Mouse (Mus musculus): ENCODE results near the gene Cfl2.

Cfl2 gene

DNA sequence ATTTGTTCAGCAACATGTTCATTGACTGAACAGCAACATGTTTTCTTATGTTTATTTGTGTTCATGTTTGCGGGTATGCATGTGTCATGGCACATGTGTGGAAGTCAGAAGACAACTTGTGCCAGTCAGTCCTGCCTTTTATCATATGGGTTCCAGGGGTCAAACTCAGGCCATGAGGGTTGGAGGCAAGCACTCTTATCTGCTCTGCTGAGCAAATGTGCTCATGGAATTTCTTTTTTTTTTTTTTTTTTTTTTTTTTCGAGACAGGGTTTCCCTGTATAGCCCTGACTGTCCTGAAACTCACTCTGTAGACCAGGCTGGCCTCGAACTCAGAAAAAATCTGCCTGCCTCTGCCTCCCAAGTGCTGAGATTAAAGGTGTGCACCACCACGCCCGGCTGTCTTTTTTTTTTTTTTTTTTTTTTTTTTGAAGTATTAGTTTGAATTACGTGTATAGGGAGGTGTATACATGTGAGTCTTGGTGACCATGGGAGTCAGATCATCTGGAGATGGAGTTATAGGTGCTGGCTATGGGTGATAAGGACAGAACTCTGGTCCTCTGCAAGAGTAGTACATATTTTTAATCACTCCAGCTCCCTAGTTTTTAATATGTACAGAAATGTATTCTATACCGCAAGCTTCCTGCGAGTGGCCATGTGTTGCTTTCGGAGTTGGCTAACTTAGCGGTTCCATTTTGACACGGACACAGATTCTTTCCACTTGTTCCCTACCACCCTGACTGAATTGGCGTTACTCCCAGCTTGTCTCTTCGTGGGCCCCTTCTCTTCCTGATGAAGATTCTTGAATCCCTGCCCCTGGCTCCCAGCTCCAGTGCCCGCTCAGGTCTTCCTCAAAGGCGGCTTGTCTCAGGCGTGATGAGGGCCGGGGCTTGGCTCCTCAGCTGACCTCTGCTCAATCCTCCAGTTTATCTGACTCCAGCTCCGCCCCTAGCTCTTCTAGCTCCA is 26.8 kb downstream of the Cfl2 start:
- TF ChIP-seq GATA4 (IDR thresholded peaks at IDR 0.05; ENCODE audit: insufficient replicate concordance, low read length): no peak

DNA sequence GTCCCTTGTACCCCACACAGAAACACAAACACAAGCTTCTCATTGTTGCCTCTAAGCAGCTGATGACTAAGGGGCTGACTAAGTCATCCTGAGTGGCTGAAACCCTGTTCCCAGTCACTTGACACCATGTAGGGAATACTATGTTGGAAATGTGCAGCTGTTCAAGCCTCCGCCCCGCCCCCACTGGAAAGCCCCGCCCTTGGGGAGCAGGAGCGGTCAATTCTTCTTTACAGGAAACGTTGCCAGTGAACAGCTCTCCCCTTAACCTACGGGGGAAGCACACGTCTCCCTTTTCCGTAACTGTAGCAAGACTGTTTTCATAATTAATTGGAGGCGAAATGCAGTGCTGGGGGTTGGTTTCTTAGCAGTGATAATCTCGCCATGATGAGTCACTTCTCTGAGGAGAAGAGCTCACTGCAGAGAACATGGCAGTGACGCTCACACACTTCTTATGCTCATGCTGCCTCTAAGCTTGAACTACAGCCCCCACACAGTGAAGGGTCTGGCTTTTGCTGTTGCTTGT is 27.7 kb downstream of the Cfl2 start:
- TF ChIP-seq GATA4 (IDR thresholded peaks at IDR 0.05; ENCODE audit: insufficient replicate concordance, low read length): no peak

DNA sequence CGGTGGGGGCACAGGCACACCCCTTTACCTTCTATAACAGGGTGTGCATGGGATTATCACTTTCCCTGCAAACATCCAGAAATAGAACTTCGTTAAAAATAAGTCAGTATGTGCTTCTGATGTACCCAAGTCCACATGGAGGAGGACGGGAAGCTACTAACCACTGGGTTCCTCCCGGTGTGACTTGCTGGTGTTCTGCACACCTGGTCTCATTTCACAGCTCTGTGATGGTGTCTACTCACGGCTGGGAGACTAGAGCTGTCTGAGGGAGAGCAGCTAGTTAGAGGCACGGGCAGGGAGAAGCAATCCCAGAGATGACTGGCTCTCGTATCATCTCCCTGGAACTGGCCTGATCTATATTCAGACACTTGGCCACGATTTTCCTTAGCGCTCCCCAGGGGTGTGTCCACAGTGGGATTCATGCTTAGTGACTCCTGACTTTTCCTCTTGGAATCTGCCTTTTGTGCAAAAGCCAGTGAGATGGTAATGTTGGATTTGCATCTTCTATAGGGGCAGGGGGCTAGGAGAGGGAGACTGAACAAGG is 28.7 kb downstream of the Cfl2 start:
- no peak for TF ChIP-seq GATA4 (IDR thresholded peaks at IDR 0.05; ENCODE audit: insufficient replicate concordance, low read length)

- TF ChIP-seq GATA4 (IDR thresholded peaks at IDR 0.05; ENCODE audit: insufficient replicate concordance, low read length): no peak
Measured at GRCm38 (mm10) chr12:54830574-54830973, 32.1 kb downstream of the Cfl2 start.

DNA sequence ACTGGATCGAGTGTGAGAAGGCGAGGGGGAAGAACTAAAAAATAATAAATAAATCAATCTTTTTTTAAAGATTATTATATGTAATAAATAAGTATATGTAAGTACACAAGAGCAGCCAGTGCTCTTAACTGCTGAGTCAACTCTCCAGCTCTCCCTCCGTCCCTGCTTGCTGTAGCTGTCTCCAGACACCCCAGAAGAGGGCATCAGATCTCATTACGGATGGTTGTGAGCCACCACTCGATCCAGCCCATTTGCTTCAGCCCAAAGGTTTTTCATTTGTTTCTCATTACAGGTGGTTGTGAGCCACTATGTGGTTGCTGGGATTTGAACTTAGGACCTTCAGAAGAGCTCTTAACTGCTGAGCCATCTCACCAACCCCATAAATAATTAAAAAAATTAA is 32.8 kb downstream of the Cfl2 start:
- TF ChIP-seq GATA4 (IDR thresholded peaks at IDR 0.05; ENCODE audit: insufficient replicate concordance, low read length): no peak

- TF ChIP-seq GATA4 (IDR thresholded peaks at IDR 0.05; ENCODE audit: insufficient replicate concordance, low read length): no peak
Measured at GRCm38 (mm10) chr12:54828043-54828442, 34.6 kb downstream of the Cfl2 start.

GRCm38 (mm10) chr12:54825202-54825601 is 37.5 kb downstream of the Cfl2 start:
- no peak for TF ChIP-seq GATA4 (IDR thresholded peaks at IDR 0.05; ENCODE audit: insufficient replicate concordance, low read length)

DNA sequence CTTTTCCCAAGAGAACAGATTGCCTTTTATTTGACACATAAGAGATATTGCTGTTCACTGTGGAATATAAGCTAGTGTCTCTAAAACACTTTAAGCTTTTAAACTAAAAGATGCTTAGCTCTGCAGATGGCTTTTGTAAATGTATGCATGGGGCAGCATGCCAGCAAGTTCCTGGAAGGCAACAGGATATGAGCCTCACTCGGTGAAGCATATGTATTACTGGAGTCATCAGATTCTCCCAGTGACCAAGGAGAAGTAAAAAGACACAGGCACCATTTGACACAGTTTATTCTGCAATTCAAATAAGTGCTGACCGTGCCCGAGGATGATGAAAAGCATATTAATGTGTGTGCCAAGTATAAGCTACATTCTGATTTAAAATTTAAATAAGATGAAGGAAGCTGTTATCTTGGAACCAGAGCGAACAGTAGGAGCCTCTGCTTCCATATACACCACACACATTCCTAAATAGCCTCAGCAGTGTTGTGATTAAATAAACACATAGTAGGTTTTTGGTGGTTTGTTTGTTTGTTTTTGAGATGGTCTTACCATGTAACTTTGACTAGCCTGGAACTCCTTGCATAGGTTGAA is 39.7 kb downstream of the Cfl2 start:
- TF ChIP-seq GATA4 (IDR thresholded peaks at IDR 0.05; ENCODE audit: insufficient replicate concordance, low read length): no peak

GRCm38 (mm10) chr12:54820684-54821161 is 42.0 kb downstream of the Cfl2 start:
- no peak for TF ChIP-seq GATA4 (IDR thresholded peaks at IDR 0.05; ENCODE audit: insufficient replicate concordance, low read length)

DNA sequence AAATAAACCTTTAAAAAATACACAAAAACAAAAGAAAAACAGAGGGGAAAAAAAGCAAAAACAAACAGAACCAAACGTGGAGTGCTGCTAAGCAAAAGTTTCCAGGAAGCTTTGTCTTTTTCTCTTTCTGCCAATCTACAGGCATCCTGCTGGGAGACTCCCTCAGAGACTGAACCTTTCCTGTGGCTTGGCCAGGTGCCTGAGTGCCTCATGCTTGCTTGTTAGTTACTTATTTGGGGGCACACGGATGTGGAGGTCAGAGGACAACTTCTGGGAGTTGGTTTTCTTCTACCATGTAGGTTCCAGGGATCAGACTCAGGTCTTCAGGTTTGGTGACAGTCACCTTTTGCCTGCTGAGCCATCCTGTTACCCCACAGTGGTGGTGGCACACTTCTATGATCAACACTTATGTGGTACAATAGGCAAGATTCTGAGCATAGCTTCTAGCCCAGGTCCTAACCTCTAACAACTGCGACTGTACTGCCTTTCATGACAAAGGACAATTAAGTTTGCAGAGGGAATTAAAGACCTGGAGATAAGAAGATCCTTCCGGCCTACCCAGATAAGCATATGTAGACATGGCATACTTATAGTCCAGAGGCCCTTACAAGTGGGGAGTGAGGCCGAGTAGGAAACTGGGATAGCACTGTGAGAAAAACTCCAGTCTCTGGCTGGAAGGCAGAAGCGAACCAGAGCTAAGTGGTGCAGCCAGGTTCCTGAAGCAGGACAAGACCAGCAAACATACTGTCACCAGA is 43.3 kb downstream of the Cfl2 start:
- TF ChIP-seq GATA4 (IDR thresholded peaks at IDR 0.05; ENCODE audit: insufficient replicate concordance, low read length): peak; percentile 36; the same call in 1 of the 2 replicates

GRCm38 (mm10) chr12:54810142-54810541 is 52.5 kb downstream of the Cfl2 start:
- no peak for TF ChIP-seq GATA4 (IDR thresholded peaks at IDR 0.05; ENCODE audit: insufficient replicate concordance, low read length)

Data from liver, adult (tissue).